Comparison of ENCODE assay signal across 12 mouse cellular contexts in the genomic region with DNA sequence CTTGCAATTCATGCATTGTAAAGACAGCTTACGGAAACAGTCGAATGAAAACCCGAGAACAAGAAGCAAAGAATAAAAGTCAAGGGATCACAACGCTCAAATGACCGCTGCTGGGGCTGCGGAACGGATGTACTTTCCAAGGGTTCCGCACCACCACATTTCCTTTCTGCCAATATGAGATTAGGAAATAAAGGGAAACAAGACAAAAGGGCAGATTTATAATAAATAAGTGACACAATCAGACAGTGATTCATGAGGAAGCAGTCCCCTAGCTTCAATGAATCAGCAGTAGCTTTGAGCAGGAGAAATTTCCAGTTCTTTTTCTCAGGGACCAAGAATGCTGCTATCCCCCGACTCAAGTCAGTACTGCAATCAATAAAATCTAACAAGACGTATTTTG. TPM values are rescaled to one million over a fixed set of nuclear protein-coding genes. Genes with fewer than 3 reads are reported as not detected.
DNase-seq lines count a peak whose midpoint lies in the region; ATAC-seq lines count a peak whose summit lies in the region.
"Had no signal": no experiment of that assay in that cellular context is flagged by ENCODE, and none has a peak within 500 bp of the region (broad histone marks: within the 10 kb centered on the region; RNA-seq: fewer than 3 reads in every experiment).

No protein-coding gene starts in this region.

- peak overlapping the region; percentile 19; the same call in 1 of the 2 replicates for H3K27ac ChIP-seq in heart, embryonic 15.5 days
- peak overlapping the region; percentile 34 for H3K27ac ChIP-seq in forebrain, embryonic 16.5 days (ENCODE audit: low read length)
- H3K27ac ChIP-seq in macrophage = peak overlapping the region; percentile 66
- H3K27ac ChIP-seq: limb, embryonic 15.5 days had no signal

- H3K9me3 ChIP-seq in heart, embryonic 15.5 days (replicated peaks) = no peaks in the 10 kb centered on the region
- H3K9me3 ChIP-seq in forebrain, embryonic 16.5 days (ENCODE audit: control insufficient read depth, low read length) = no peaks in the 10 kb centered on the region
- H3K9me3 ChIP-seq: limb, embryonic 15.5 days had no signal

- peaks cover 7% of the 10 kb centered on the region; the same call in 1 of the 2 replicates for H3K4me1 ChIP-seq in heart, embryonic 15.5 days (replicated peaks)
- H3K4me1 ChIP-seq in forebrain, embryonic 16.5 days (replicated peaks; ENCODE audit: control insufficient read depth, insufficient read depth, low read length) = peaks cover 5% of the 10 kb centered on the region; the same call in 1 of the 2 replicates

- DNase-seq in heart, postnatal 25 days (ENCODE audit: low spot score) = no peak
- DNase-seq in 416B (ENCODE audit: low read depth) = peak; percentile 26
- DNase-seq in testis, postnatal 10 days (ENCODE audit: low spot score) = no peak
- no peak for DNase-seq in spleen, postnatal 4 days (ENCODE audit: low spot score in 2 of 2)
- DNase-seq: right cerebral cortex, postnatal 4 days; thymus, adult 2 months had no signal

- no peak for ATAC-seq in heart, embryonic 15.5 days (replicated peaks; ENCODE audit: insufficient number of reproducible peaks, insufficient read depth, low FRiP score, low read depth)
- no peak for ATAC-seq in forebrain, embryonic 16.5 days
- no peak for ATAC-seq in frontal cortex, adult (ENCODE audit: low TSS enrichment)

- WGBS in heart, embryonic 15.5 days = 64% methylated on average over 10 of the region's 10 CpGs
- WGBS in forebrain, embryonic 16.5 days = 35% methylated on average over 10 of the region's 10 CpGs
- WGBS in macrophage (ENCODE audit: missing documents) = 12% methylated on average over 10 of the region's 10 CpGs

- no peaks in the 10 kb centered on the region for H3K36me3 ChIP-seq in heart, embryonic 15.5 days
- no peaks in the 10 kb centered on the region for H3K36me3 ChIP-seq in forebrain, embryonic 16.5 days (ENCODE audit: control insufficient read depth, insufficient read depth)
- no peaks in the 10 kb centered on the region for H3K36me3 ChIP-seq in macrophage (ENCODE audit: inconsistent target)
- H3K36me3 ChIP-seq: limb, embryonic 15.5 days had no signal

- no peaks in the 10 kb centered on the region for H3K79me2 ChIP-seq in macrophage (ENCODE audit: inconsistent target)

- H3K27me3 ChIP-seq in heart, embryonic 15.5 days = no peaks in the 10 kb centered on the region
- no peaks in the 10 kb centered on the region for H3K27me3 ChIP-seq in forebrain, embryonic 16.5 days (replicated peaks; ENCODE audit: control insufficient read depth, insufficient read depth, low read length)
- H3K27me3 ChIP-seq: limb, embryonic 15.5 days had no signal

- no peak overlapping the region for H3K9ac ChIP-seq in heart, embryonic 15.5 days
- no peak overlapping the region for H3K9ac ChIP-seq in forebrain, embryonic 16.5 days (replicated peaks; ENCODE audit: low read depth, low read length)
- H3K9ac ChIP-seq: limb, embryonic 15.5 days had no signal

- H3K4me3 ChIP-seq in heart, embryonic 15.5 days = no peak overlapping the region
- H3K4me3 ChIP-seq in forebrain, embryonic 16.5 days (replicated peaks; ENCODE audit: low read length) = no peak overlapping the region
- peak overlapping the region; percentile 16; the same call in 1 of the 2 replicates for H3K4me3 ChIP-seq in macrophage (ENCODE audit: inconsistent target)
- H3K4me3 ChIP-seq: erythroblast, embryonic 14.5 days; limb, embryonic 15.5 days had no signal

- no peak overlapping the region for H3K4me2 ChIP-seq in heart, embryonic 15.5 days
- peak overlapping the region; percentile 7; the same call in 1 of the 2 replicates for H3K4me2 ChIP-seq in forebrain, embryonic 16.5 days (ENCODE audit: low read length)
- H3K4me2 ChIP-seq: limb, embryonic 15.5 days had no signal

- intact Hi-C loops in heart, postnatal 25 days (cut with DNase I) = no loop called here

RNA-seq across cellular contexts. Expression of a gene that starts 11.2 kb away (rescaled TPM):
- polyA plus RNA-seq in heart, embryonic 15.5 days (2015; fragmentation: Nextera tagmentation; extraction: Ambion mirVana) = 1.2 and 1.3 TPM in 2 replicates
- 1 to 10 TPM; 5.6 to 7.7 TPM for total RNA-seq in heart, postnatal 25 days (2021)
- 14.1 and 16.6 TPM in 2 replicates for polyA plus RNA-seq in forebrain, embryonic 16.5 days (2015; fragmentation: Nextera tagmentation; extraction: Ambion mirVana)
- 10 to 100 TPM in 6 of 26 experiments, 1 to 10 TPM in 20; 2.5 to 12.6 (median 6.8) TPM for total RNA-seq in macrophage (2018; cell fraction: chromatin; rRNA removed)
- total RNA-seq in macrophage (2018; cell fraction: cytosol; rRNA removed) = 10 to 100 TPM in 10 of 26 experiments, 1 to 10 TPM in 16; 2.9 to 13.0 (median 5.8) TPM
- 10 to 100 TPM in 8 of 26 experiments, 1 to 10 TPM in 18; 2.1 to 37.1 (median 7.7) TPM for total RNA-seq in macrophage (2018; cell fraction: nucleus; rRNA removed)
- polyA plus RNA-seq in macrophage (2018) = 6.2 to 23.9 TPM (median 7.7 TPM) in 3 replicates

RNA-seq across cellular contexts. Expression of a gene that starts 39.7 kb away (rescaled TPM):
- polyA plus RNA-seq in heart, embryonic 15.5 days (2015; fragmentation: Nextera tagmentation; extraction: Ambion mirVana) = 6.7 and 7.4 TPM in 2 replicates
- total RNA-seq in heart, postnatal 25 days (2021) = 1 to 10 TPM; 1.0 to 1.1 TPM
- 1.1 and 1.3 TPM in 2 replicates for polyA plus RNA-seq in forebrain, embryonic 16.5 days (2015; fragmentation: Nextera tagmentation; extraction: Ambion mirVana)
- under 1 TPM in 1 of 26 experiments, not detected in 25; 0.98 TPM for total RNA-seq in macrophage (2018; cell fraction: chromatin; rRNA removed)
- total RNA-seq in macrophage (2018; cell fraction: cytosol; rRNA removed) = under 1 TPM in 14 of 26 experiments, not detected in 12; 0.10 to 0.63 (median 0.34) TPM
- total RNA-seq in macrophage (2018; cell fraction: nucleus; rRNA removed) = under 1 TPM in 2 of 26 experiments, not detected in 24; 0.54 to 0.86 TPM
- polyA plus RNA-seq in macrophage (2018) = 0.39 to 0.61 TPM (median 0.43 TPM) in 3 replicates
- polyA plus RNA-seq: erythroblast, embryonic 14.5 days had no signal

RNA-seq across cellular contexts. Expression of a gene that starts 56.9 kb away (rescaled TPM):
- polyA plus RNA-seq in heart, embryonic 15.5 days (2015; fragmentation: Nextera tagmentation; extraction: Ambion mirVana) = 11.2 and 13.7 TPM in 2 replicates
- 1 to 10 TPM; 4.6 to 5.3 TPM for total RNA-seq in heart, postnatal 25 days (2021)
- polyA plus RNA-seq in forebrain, embryonic 16.5 days (2015; fragmentation: Nextera tagmentation; extraction: Ambion mirVana) = 17.1 and 17.7 TPM in 2 replicates
- total RNA-seq in macrophage (2018; cell fraction: chromatin; rRNA removed) = 1 to 10 TPM in 2 of 26 experiments, under 1 TPM in 10, not detected in 14; 0.42 to 2.0 (median 0.72) TPM
- total RNA-seq in macrophage (2018; cell fraction: cytosol; rRNA removed) = 1 to 10 TPM in 21 of 26 experiments, under 1 TPM in 5; 0.33 to 3.7 (median 1.8) TPM
- 1 to 10 TPM in 8 of 26 experiments, under 1 TPM in 10, not detected in 8; 0.35 to 2.5 (median 0.73) TPM for total RNA-seq in macrophage (2018; cell fraction: nucleus; rRNA removed)
- 2.6 to 6.6 TPM (median 5.7 TPM) in 3 replicates for polyA plus RNA-seq in macrophage (2018)
